Mouse (Mus musculus) midbrain, embryonic 11.5 days (tissue): ENCODE data around the gene Gm49416. TPM values are rescaled to one million over a fixed set of nuclear protein-coding genes. Genes with fewer than 3 reads are reported as not detected.
A peak's percentile ranks its signal among the peaks of the same experiment; 100 is the strongest.
"Not testable (repeated sequence)": the region's sequence is repeated elsewhere in the genome, so short reads cannot be mapped to it uniquely, and the experiment has no call there.

Experiments used
- ATAC-seq: fragments of 200-750 bp; cut with Nextera tagmentation; 2 replicates; pipeline ENCODE4 v1.8.0; 2017; ENCODE audit warnings: moderate TSS enrichment, moderate library complexity; ENCODE audit not compliant: low FRiP score
- DNase-seq: peaks from one replicate; pipeline ENCODE4 v3.0.0; 2015; ENCODE audit warnings: low spot score; ENCODE audit errors: missing footprints
- H3K27ac ChIP-seq: fragments of 300-500 bp; sonication (generic); 2 replicates; pipeline ENCODE4 v1.5.1; 2014; ENCODE audit warnings: low read depth, low read length
- H3K27me3 ChIP-seq: fragments of 300-500 bp; sonication (generic); 2 replicates; pipeline ENCODE4 v1.6.1; 2014; ENCODE audit warnings: mild to moderate bottlenecking, low read length, moderate library complexity, mixed read lengths; ENCODE audit not compliant: control insufficient read depth, insufficient read depth
- H3K36me3 ChIP-seq: fragments of 300-500 bp; sonication (generic); 2 replicates; pipeline ENCODE4 v1.6.1; 2014; ENCODE audit warnings: mild to moderate bottlenecking, low read length, moderate library complexity, mixed read lengths; ENCODE audit not compliant: control insufficient read depth, insufficient read depth
- H3K4me1 ChIP-seq: fragments of 300-500 bp; sonication (generic); 2 replicates; pipeline ENCODE4 v1.6.1; 2014; ENCODE audit warnings: low read length; ENCODE audit not compliant: control insufficient read depth, insufficient read depth
- H3K4me2 ChIP-seq: fragments of 300-500 bp; sonication (generic); 2 replicates; pipeline ENCODE4 v1.6.1; 2014; ENCODE audit warnings: mild to moderate bottlenecking, moderate library complexity
- H3K4me3 ChIP-seq: fragments of 300-500 bp; sonication (generic); 2 replicates; pipeline ENCODE4 v1.5.1; 2014; ENCODE audit warnings: low read depth, low read length
- H3K9ac ChIP-seq: fragments of 300-500 bp; sonication (generic); 2 replicates; pipeline ENCODE4 v1.6.1; 2014; ENCODE audit warnings: low read length
- H3K9me3 ChIP-seq: fragments of 300-500 bp; sonication (generic); 2 replicates; pipeline ENCODE4 v1.6.1; 2016; ENCODE audit warnings: low read length; ENCODE audit not compliant: control insufficient read depth
- WGBS: fragments of 180-500 bp; shearing (Covaris S2); extraction: QIAGEN DNeasy Blood & Tissue Kit; methylation state at CpG from one replicate; pipeline ENCODE4 v1.1.7; 2014; 5-methylcytosine and 5-hydroxymethylcytosine counted together
- polyA plus RNA-seq: library from polyadenylated mRNA; unstranded; fragments of >200 nt; fragmentation: Nextera tagmentation; extraction: Ambion mirVana; gene quantifications from 2 replicates; pipeline ENCODE4 v1.2.1, GENCODE M21; 2014

The Gm49416 gene
- polyA plus RNA-seq, 1 experiment from 2014 or later = not detected

GRCm38 (mm10) chr19:8887585-8888463 is 902 bp upstream of the Gm49416 start:
- peak overlapping the region; percentile 88 for H3K4me2 ChIP-seq
- ATAC-seq (no peak), DNase-seq (peak; percentile 90)
- no peaks in the 10 kb centered on the region for H3K9me3 ChIP-seq
- H3K27me3 ChIP-seq = no peaks in the 10 kb centered on the region
- peaks cover 2% of the 10 kb centered on the region; the same call in 1 of the 2 replicates for H3K36me3 ChIP-seq
- peak overlapping the region; percentile 93 for H3K9ac ChIP-seq
- H3K4me1 ChIP-seq = peaks cover 10% of the 10 kb centered on the region
- WGBS = 13% methylated on average over 19 of the region's 19 CpGs
- peak overlapping the region; percentile 37; the same call in 1 of the 2 replicates for H3K27ac ChIP-seq
- peak overlapping the region; percentile 59 for H3K4me3 ChIP-seq

DNA sequence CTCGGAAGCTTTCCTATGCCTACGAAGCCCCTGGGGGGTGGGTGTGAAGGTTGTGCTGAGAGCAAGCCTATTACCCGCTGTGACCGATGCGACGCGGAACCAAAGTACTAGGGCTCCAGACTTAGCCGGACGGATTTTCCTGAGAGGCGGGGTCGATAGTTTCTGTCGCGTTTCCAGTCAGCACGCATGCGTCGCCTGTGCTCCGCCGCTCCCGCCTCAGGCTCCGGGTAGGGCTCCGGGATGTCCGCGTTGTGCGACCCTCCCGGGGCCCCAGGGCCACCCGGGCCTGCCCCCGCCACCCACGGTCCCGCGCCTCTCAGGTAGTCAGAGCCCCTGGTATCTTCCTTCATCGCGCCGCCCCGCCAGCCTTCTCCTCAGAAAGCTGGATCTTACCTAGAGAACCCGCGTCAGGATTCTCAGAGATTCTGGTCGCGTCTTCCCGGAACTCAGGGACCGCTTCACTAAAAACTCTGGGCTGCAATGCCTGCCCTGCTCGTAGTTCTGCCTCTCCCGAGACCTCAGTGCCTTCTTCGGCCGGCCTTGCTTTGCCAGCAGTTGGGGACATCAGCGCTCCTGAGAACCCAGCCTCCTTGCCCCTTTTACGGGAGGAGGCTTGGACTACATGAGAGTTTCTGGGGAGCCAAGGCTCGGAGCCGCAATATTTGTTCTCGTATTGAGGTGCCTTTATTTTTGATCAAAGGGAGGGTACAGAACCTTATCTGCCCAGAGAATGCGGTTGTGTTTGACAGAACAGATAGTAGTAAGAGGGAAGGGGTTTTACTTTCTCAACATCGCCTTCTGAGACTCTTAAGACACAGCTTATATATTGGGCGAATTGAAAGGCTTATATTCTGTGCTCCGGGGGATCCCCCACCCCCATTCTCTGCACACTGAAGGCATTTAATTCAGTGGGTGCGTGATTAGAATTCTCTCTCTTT is 4.4 kb downstream of the Gm49416 start, which contains the start of gene Ints5:
Gene Ints5, plus strand, starts transcription at position 177 of the 938 bp plus-strand sequence.
- Histone ChIP-seq H3K9me3 (no peaks in the 10 kb centered on the region), H3K36me3 (peaks cover 9% of the 10 kb centered on the region), H3K9ac (peak within 1 kb of the TSS; percentile 87), H3K4me3 (peak within 1 kb of the TSS; percentile 87), H3K27ac (peak within 1 kb of the TSS; percentile 80), H3K27me3 (no peaks in the 10 kb centered on the region), H3K4me1 (peaks cover 15% of the 10 kb centered on the region), H3K4me2 (peak within 1 kb of the TSS; percentile 74)
- peak; percentile 65 for ATAC-seq
- 4% methylated on average over 54 of the region's 54 CpGs for WGBS
- DNase-seq = peak; percentile 98

DNA sequence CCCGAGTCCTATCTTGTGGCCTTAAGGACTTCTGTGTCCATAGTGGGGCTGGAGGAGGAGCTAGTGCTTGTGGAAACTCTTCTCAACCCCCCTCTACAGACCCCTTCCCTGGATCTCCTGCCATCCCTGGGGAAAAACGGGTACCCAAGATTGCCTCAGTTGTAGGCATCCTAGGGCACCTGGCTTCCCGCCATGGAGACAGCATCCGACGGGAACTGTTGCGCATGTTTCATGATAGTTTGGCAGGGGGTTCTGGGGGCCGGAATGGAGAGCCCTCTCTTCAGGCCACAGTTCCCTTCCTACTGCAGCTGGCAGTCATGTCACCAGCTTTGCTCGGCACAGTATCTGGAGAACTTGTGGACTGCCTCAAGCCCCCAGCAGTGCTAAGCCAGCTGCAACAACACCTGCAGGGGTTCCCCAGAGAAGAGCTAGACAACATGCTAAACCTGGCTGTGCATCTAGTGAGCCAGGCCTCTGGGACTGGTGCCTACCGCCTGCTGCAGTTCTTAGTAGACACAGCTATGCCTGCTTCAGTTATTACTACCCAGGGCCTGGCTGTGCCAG is 6.8 kb downstream of the Gm49416 start:
- H3K4me1 ChIP-seq = peaks cover 18% of the 10 kb centered on the region

DNA sequence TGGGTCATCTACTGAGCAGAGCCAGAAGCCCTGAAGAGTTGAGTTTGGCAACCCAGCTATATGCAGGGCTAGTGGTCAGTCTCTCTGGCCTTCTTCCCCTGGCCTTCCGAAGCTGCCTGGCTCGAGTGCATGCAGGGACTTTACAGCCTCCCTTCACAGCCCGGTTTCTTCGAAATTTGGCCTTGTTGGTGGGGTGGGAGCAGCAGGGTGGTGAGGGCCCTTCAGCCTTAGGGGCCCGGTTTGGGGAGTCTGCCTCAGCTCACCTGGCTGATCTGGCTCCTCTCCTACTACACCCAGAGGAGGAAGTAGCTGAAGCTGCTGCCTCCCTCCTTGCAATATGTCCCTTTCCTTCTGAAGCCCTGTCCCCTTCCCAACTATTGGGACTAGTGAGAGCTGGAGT is 7.5 kb downstream of the Gm49416 start:
- H3K9ac ChIP-seq, H3K4me3 ChIP-seq, H3K9me3 ChIP-seq, H3K36me3 ChIP-seq, H3K27me3 ChIP-seq, H3K27ac ChIP-seq, H3K4me2 ChIP-seq, DNase-seq, ATAC-seq: not testable (repeated sequence)
- peaks cover 18% of the 10 kb centered on the region for H3K4me1 ChIP-seq
- WGBS = 91% methylated on average over 5 of the region's 5 CpGs

More for the DNA sequence above, 6.8 kb downstream of the Gm49416 start:
- Histone ChIP-seq H3K4me2 (no peak overlapping the region), H3K27me3 (no peaks in the 10 kb centered on the region), H3K27ac (no peak overlapping the region), H3K4me3 (no peak overlapping the region), H3K9me3 (no peaks in the 10 kb centered on the region), H3K36me3 (peaks cover 9% of the 10 kb centered on the region), H3K9ac (no peak overlapping the region)
- DNase-seq = no peak
- 91% methylated on average over 9 of the region's 9 CpGs for whole genome bisulfite sequencing
- ATAC-seq = no peak

DNA sequence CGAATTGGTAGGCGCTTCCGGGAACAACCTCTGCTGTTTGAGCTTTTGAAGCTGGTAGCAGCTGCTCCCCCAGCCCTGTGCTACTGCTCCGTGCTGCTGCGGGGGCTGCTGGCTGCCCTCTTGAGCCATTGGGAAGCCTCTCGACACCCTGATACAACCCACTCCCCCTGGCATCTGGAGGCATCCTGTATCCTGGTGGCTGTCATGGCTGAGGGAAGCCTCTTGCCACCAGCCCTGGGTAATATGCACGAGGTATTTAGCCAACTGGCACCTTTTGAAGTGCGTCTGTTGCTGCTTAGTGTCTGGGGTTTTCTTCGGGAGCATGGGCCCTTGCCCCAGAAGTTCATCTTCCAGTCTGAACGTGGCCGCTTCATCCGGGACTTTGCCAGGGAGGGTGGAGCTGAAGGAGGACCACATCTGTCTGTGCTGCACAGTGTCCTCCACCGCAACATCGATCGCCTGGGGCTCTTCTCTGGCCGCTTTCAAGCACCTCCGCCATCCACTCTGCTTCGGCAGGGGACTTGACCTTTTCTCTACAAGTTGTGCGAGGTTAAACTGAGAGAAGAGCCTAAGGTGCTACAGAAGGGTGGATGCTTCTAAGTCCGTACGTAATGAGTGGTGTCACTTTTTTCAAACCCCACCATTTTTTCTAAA is 8.6 kb downstream of the Gm49416 start:
- Histone ChIP-seq H3K4me3 (peak overlapping the region; percentile 95), H3K36me3 (peaks cover 11% of the 10 kb centered on the region), H3K27ac (peak overlapping the region; percentile 50), H3K4me2 (peak overlapping the region; percentile 49), H3K9ac (peak overlapping the region; percentile 32; the same call in 1 of the 2 replicates), H3K4me1 (peaks cover 18% of the 10 kb centered on the region)
- not testable (repeated sequence) for H3K9me3 ChIP-seq, H3K27me3 ChIP-seq
- ATAC-seq = peak; percentile 71
- WGBS = 33% methylated on average over 21 of the region's 21 CpGs
- peak; percentile 87 for DNase-seq

DNA sequence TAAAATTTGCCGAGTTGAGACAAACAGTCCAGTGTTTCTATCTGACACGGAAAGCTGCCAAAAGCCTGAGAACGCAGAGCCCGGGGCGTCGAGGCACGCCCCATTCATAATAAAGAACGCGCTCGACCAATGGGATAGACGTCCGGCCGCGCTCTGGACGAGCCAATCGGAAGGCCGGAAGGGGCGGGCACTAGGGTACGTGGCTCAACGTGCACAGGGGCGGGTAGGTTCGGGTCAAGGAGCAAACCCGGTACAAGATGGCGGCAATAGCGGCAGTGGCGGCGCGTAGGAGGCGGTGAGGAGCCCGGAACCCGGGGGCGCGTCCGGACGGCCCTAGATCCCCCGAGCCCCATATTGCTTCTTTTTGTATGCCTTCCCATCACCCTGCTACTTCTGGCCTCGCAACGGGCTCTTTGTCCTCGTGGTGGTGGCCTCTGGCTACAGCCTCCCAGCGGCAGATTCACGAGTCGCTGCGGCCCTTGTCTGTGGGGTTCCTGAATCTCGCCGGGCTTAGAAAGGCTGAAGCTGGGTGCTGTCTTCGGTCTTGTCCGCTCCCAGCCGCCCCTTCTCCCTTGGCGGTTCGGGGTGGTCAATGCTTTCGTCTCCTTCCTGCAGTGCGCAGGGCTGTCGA is 9.3 kb downstream of the Gm49416 start, which contains the start of gene Ganab:
Gene Ganab, plus strand, starts transcription at position 207 of the 631 bp plus-strand sequence.
- Histone ChIP-seq H3K36me3 (peaks cover 13% of the 10 kb centered on the region), H3K4me2 (peak within 1 kb of the TSS; percentile 94), H3K4me3 (peak within 1 kb of the TSS; percentile 95), H3K27me3 (no peaks in the 10 kb centered on the region), H3K9ac (peak within 1 kb of the TSS; percentile 97), H3K27ac (peak within 1 kb of the TSS; percentile 50), H3K9me3 (no peaks in the 10 kb centered on the region), H3K4me1 (peaks cover 18% of the 10 kb centered on the region)
- peak; percentile 98 for DNase-seq
- under 1% methylated on average over 53 of the region's 53 CpGs for WGBS
- peak; percentile 99 for ATAC-seq

- Histone ChIP-seq H3K4me2 (peak overlapping the region; percentile 94), H3K4me3 (peak overlapping the region; percentile 95), H3K9ac (peak overlapping the region; percentile 97), H3K36me3 (peaks cover 16% of the 10 kb centered on the region), H3K27ac (peak overlapping the region; percentile 50; the same call in 1 of the 2 replicates), H3K27me3 (no peaks in the 10 kb centered on the region), H3K4me1 (peaks cover 16% of the 10 kb centered on the region), H3K9me3 (no peaks in the 10 kb centered on the region)
- 18% methylated on average over 13 of the region's 13 CpGs for WGBS
- ATAC-seq (no peak), DNase-seq (no peak)
These were observed 9.8 kb downstream of the Gm49416 start for GRCm38 (mm10) chr19:8898576-8898975.

GRCm38 (mm10) chr19:8899079-8899478 is 10.4 kb downstream of the Gm49416 start:
- no peak overlapping the region for H3K27ac ChIP-seq
- H3K9me3 ChIP-seq = no peaks in the 10 kb centered on the region
- ATAC-seq (no peak), DNase-seq (no peak)
- H3K9ac ChIP-seq = peak overlapping the region; percentile 97
- H3K27me3 ChIP-seq = no peaks in the 10 kb centered on the region
- peak overlapping the region; percentile 95 for H3K4me3 ChIP-seq
- H3K4me1 ChIP-seq = peaks cover 13% of the 10 kb centered on the region
- H3K36me3 ChIP-seq = peaks cover 16% of the 10 kb centered on the region
- peak overlapping the region; percentile 94 for H3K4me2 ChIP-seq
- 70% methylated on average over 3 of the region's 3 CpGs for whole genome bisulfite sequencing
